Mouse (Mus musculus): ENCODE data around the gene Adam15.

DNA sequence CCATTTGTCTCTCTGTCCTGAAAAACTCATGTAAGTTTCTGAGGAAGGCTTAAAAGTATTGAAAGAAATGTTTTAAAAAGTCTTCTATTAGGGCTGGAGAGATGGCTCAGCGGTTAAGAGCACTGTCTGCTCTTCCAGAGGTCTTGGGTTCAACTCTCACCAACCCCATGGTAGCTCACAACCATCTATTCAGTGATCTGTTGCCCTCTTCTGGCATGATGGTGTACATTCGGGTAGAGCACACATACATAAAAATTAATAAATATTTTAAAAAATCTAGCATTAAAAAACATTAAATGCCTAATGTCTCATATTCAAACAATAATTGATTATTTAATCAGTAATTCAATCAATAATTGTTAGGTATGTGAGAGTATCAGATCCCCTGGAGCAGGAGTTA, 49.3 kb downstream of the Adam15 start:
- TF ChIP-seq HCFC1 (IDR thresholded peaks at IDR 0.05; ENCODE audit: borderline replicate concordance, insufficient read depth, low read length) (no peak), ZC3H11A (IDR thresholded peaks at IDR 0.05; ENCODE audit: borderline replicate concordance, low read depth, low read length) (no peak), CHD2 (IDR thresholded peaks at IDR 0.05; ENCODE audit: low read depth, low read length) (no peak), MAFK (IDR thresholded peaks at IDR 0.05; ENCODE audit: insufficient read depth, low read depth, low read length) (no peak)

Data from ES-E14 (cell line).